Mouse (Mus musculus) ovary, adult 10 weeks (tissue): ENCODE results near the gene Rnf144b. TPM values are rescaled to one million over a fixed set of nuclear protein-coding genes. Genes with fewer than 3 reads are reported as not detected.

Experiments used
- polyA plus RNA-seq: library from polyadenylated mRNA; stranded (reverse); fragments of 350-450 nt; fragmentation: Illumina TruSeq; extraction: RNeasy Lipid Tissue Mini Kit (QIAGEN cat#74804); gene quantifications from one replicate; pipeline ENCODE4 v1.2.3, GENCODE M21; 2014

Rnf144b gene
- 34.8 TPM for polyA plus RNA-seq

DNA sequence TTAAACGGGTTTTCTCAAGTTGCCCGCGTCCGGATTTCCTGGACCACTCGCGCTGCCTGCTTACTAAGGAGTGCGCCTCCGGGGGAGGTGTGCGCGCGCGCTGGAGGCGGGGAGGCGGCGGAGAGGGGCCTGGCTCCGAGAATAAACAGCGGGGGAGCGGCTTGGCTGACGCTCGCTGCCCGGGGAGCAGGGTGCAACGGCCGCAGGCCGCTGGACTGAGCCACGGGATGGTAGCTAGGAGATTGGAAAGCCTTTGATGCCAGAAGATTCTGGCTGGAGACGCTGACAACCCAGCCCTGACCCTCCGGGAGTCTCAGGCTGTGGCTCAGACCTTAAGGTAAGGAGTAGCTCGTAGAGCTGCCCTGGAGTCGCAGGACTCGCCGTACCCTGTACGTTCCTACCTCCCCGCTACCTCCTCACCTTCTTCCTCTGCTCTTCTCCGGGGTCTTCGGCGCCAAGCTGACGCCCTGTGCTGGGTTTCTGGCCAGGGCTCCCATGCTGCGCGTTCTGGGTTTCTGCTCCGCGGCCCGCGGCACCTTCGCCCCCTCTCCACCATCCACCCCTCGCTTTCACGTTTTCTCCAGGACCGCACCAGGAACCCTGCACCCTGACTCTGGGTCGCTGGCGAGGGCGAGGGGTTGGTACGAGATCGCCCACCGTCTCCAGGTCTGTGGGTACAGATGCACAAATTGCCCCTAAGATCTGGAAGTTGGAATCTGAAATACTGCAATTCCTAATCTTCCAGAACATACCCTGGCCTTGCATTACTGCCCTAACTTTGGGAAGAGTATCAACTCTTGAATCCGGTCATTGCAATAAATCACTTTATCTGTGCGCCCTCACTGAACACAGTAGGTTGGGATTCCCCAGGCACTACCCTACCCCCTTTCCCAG is at the start of gene Rnf144b:
Gene Rnf144b (plus strand): TSS at position 120 of the 894 bp plus-strand sequence.

DNA sequence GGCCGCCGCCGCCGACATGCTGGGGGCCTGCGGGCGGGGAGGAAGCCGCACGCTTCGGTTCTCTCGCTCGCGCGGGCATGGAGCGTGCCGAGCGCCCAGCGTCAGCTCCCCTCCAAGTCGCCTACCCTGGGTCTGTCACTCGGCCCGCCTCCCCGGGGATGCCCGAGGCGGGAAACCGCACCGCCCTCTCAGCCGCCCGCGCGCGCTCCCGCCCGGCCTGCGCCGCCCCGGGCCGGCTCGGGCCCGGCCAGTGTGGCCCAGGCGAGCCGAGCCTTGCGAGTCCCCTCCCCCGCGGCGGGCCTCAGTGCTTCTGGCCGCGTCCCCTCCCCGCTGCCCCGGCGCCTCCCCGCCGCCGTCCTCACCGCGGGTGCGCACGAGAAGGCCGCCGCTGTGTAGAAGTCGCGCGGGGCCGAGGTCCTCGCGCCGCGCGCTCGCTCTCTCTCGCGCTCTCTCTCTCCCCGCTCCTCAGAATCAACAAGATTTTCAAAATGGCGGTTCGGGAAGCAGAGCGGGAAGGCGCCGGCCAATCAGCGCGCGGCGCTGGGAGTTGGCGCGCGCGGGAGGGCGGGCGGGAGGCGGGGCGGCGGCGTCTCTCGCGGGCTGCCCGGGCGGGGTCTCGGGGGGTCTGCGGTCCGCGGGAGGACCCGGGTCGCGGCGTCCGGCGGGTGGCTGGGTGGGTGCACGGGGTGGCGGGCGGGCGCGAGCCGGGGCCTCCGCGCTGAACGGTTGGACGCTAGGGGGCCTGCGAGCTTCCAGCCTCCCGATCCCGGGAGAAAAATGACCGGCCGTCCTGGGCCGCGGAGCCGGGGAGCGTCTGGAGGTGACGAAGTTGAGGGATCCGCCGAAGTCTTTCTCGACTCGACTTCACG is 16.5 kb upstream of the Rnf144b start, which contains the start of gene Dek:
Gene Dek (minus strand): TSS at position 491 of the 869 bp plus-strand sequence.

Other genes starting within 250 kb of the Rnf144b start
- gene Kif13a, start 192.8 kb upstream of the Rnf144b start, polyA plus RNA-seq: 17.1 TPM
- 9.9 TPM for gene Nhlrc1, start 107.8 kb upstream of the Rnf144b start, polyA plus RNA-seq
- 90.8 TPM for gene Kdm1b, start 79.2 kb upstream of the Rnf144b start, polyA plus RNA-seq
- gene Tpmt, start 77.9 kb upstream of the Rnf144b start, polyA plus RNA-seq: 38.1 TPM
- gene Dek, start 16.5 kb upstream of the Rnf144b start, polyA plus RNA-seq: 626 TPM